9 mouse cellular contexts compared by ENCODE assay signal in the genomic region with DNA sequence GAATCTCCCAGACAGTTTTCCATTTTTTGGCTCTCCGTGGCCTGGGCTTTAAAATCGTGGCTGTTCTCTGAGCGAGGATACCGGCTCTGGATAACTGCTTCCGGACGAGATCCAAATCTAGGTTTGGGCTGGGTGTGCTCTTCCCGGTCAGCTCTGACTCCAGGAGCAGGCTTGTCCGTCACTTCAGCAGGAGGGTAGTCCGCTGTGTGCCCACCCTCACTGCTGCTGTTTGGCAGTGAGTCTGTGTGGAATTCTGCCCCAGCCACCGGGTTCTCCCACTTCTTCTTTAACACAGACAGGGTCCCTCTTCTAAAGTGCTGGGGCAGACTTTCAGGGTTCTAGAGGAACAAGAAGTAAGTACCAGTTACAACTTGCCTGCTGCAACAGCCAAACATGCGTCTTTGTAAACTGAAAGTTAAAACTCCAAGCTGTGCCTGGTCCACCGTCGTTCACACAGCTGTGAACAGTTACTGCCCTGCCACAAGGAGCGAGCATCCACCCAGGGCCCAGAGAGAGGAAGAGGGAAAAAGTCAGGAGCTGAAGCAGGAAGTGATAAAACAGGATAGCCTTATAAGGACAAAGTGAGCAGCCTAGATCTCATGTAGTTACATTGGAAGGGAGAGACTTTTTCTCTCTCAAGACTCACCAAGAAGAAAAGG. TPM values are rescaled to one million over a fixed set of nuclear protein-coding genes. Genes with fewer than 3 reads are reported as not detected.
DNase-seq lines count a peak whose midpoint lies in the region; ATAC-seq and TF ChIP-seq lines count a peak whose summit lies in the region.
"Had no signal": no experiment of that assay in that cellular context is flagged by ENCODE, and none has a peak within 500 bp of the region (broad histone marks: within the 10 kb centered on the region; RNA-seq: fewer than 3 reads in every experiment).

No protein-coding gene starts in this region.

- TF ChIP-seq CTCF in layer of hippocampus, adult 2 months (conservative IDR thresholded peaks at IDR 0.05), result no peak
- no peak for TF ChIP-seq CTCF in liver, postnatal 0 days (IDR thresholded peaks at IDR 0.05; ENCODE audit: low read depth)
- no peak for TF ChIP-seq CTCF in olfactory bulb, adult 2 months (IDR thresholded peaks at IDR 0.05; ENCODE audit: insufficient read depth, low read depth, low read length)

- H3K9me3 ChIP-seq in hindbrain, embryonic 15.5 days, result no peaks in the 10 kb centered on the region
- H3K9me3 ChIP-seq in liver, postnatal 0 days (ENCODE audit: low read length), result no peaks in the 10 kb centered on the region
- H3K9me3 ChIP-seq: G1E had no signal

- ATAC-seq in hindbrain, embryonic 15.5 days (ENCODE audit: low FRiP score, low read depth), result no peak
- ATAC-seq in liver, postnatal 0 days, result no peak
- ATAC-seq in activated CD4-positive, CD25-positive, alpha-beta regulatory T cell, adult 4 months, result no peak

- TF ChIP-seq EP300 in liver, postnatal 0 days (IDR thresholded peaks at IDR 0.05; ENCODE audit: low read depth), result no peak

- no peaks in the 10 kb centered on the region for H3K27me3 ChIP-seq in hindbrain, embryonic 15.5 days
- H3K27me3 ChIP-seq in liver, postnatal 0 days (ENCODE audit: insufficient read depth, low read length), result no peaks in the 10 kb centered on the region

- H3K27ac ChIP-seq in layer of hippocampus, adult 2 months, result peak overlapping the region; percentile 81
- peak overlapping the region; percentile 76 for H3K27ac ChIP-seq in hindbrain, embryonic 15.5 days (replicated peaks)
- H3K27ac ChIP-seq in liver, postnatal 0 days (ENCODE audit: low read depth), result peak overlapping the region; percentile 61
- peak overlapping the region; percentile 64; the same call in 1 of the 2 replicates for H3K27ac ChIP-seq in olfactory bulb, adult 2 months (ENCODE audit: insufficient read depth, low read depth, low read length)

- WGBS in hindbrain, embryonic 15.5 days, result 69% methylated on average over 14 of the region's 14 CpGs
- 40% methylated on average over 14 of the region's 14 CpGs for WGBS in liver, postnatal 0 days (ENCODE audit: insufficient replicate concordance)
- 42% methylated on average over 14 of the region's 14 CpGs for WGBS in olfactory bulb, adult 2 months

- 0 out of 2 replicates have a peak overlapping the region, but pooled peaks have one; percentile 0 for H3K9ac ChIP-seq in hindbrain, embryonic 15.5 days
- peak overlapping the region; percentile 5 for H3K9ac ChIP-seq in liver, postnatal 0 days (replicated peaks)

- peak overlapping the region; percentile 31 for H3K4me2 ChIP-seq in hindbrain, embryonic 15.5 days
- H3K4me2 ChIP-seq in liver, postnatal 0 days (ENCODE audit: low read depth, low read length), result peak overlapping the region; percentile 65

- no peak for TF ChIP-seq POLR2A in olfactory bulb, adult 2 months (IDR thresholded peaks at IDR 0.05; ENCODE audit: insufficient read depth, low read depth, low read length)

- DNase-seq in layer of hippocampus, adult 2 months (ENCODE audit: low spot score in 2 of 2), result no peak
- no peak for DNase-seq in layer of hippocampus, postnatal 14 days (ENCODE audit: low spot score in 2 of 2)
- peak; percentile 57 for DNase-seq in gastrocnemius, adult 18-20 months (ENCODE audit: low spot score)
- DNase-seq in liver, postnatal 0 days, result no peak
- DNase-seq in frontal cortex, postnatal 10 days (ENCODE audit: low spot score in 2 of 2), result no peak

- H3K4me1 ChIP-seq in hindbrain, embryonic 15.5 days (replicated peaks), result peaks cover 27% of the 10 kb centered on the region
- H3K4me1 ChIP-seq in liver, postnatal 0 days (ENCODE audit: insufficient read depth), result no peaks in the 10 kb centered on the region
- peaks cover 10% of the 10 kb centered on the region for H3K4me1 ChIP-seq in olfactory bulb, adult 2 months (ENCODE audit: control insufficient read depth, insufficient read depth, low read length)

- peak overlapping the region; percentile 46 for H3K4me3 ChIP-seq in layer of hippocampus, adult 2 months
- peak overlapping the region; percentile 27 for H3K4me3 ChIP-seq in hindbrain, embryonic 15.5 days
- H3K4me3 ChIP-seq in liver, postnatal 0 days (ENCODE audit: low read depth, low read length), result peak overlapping the region; percentile 39
- peak overlapping the region; percentile 38 for H3K4me3 ChIP-seq in olfactory bulb, adult 2 months (ENCODE audit: insufficient read depth, low read depth, low read length)

- H3K36me3 ChIP-seq in hindbrain, embryonic 15.5 days, result no peaks in the 10 kb centered on the region
- H3K36me3 ChIP-seq in liver, postnatal 0 days (replicated peaks; ENCODE audit: insufficient read depth, low read length), result peaks cover 7% of the 10 kb centered on the region; the same call in 1 of the 2 replicates
- H3K36me3 ChIP-seq: G1E had no signal

RNA-seq across cellular contexts. Expression of a gene that starts 47.1 kb away (rescaled TPM):
- 10 to 100 TPM; 28.4 to 29.9 TPM for total RNA-seq in layer of hippocampus, adult 2 months (2021)
- 10 to 100 TPM; 32.6 to 39.3 TPM for total RNA-seq in layer of hippocampus, postnatal 14 days (2021)
- total RNA-seq in gastrocnemius, adult 18-20 months (2021), result 1 to 10 TPM; 2.9 to 6.2 TPM
- polyA plus RNA-seq in hindbrain, embryonic 15.5 days (2015; fragmentation: Nextera tagmentation; extraction: Ambion mirVana), result 85.8 and 89.9 TPM in 2 replicates
- polyA plus RNA-seq in liver, postnatal 0 days (2015; fragmentation: Nextera tagmentation; extraction: Ambion mirVana), result 6.7 and 7.0 TPM in 2 replicates
- polyA plus RNA-seq in olfactory bulb, adult 2 months (2012; ENCODE audit: insufficient read depth, insufficient read length, low replicate concordance, missing spikeins), result not detected in 2 replicates
- 10 to 100 TPM; 63.5 to 71.6 TPM for polyA plus RNA-seq in activated CD4-positive, CD25-positive, alpha-beta regulatory T cell, adult 4 months (2017; shearing (Covaris generic))

RNA-seq across cellular contexts. Expression of a gene that starts 55.5 kb away (rescaled TPM):
- 10 to 100 TPM; 11.0 to 12.1 TPM for total RNA-seq in layer of hippocampus, adult 2 months (2021)
- total RNA-seq in layer of hippocampus, postnatal 14 days (2021), result 10 to 100 TPM; 18.6 to 18.7 TPM
- 10 to 100 TPM in 1 of 2 experiments, 1 to 10 TPM in 1; 5.6 to 11.2 TPM for total RNA-seq in gastrocnemius, adult 18-20 months (2021)
- 13.3 and 13.5 TPM in 2 replicates for polyA plus RNA-seq in hindbrain, embryonic 15.5 days (2015; fragmentation: Nextera tagmentation; extraction: Ambion mirVana)
- polyA plus RNA-seq in liver, postnatal 0 days (2015; fragmentation: Nextera tagmentation; extraction: Ambion mirVana), result 14.8 and 15.0 TPM in 2 replicates
- polyA plus RNA-seq in olfactory bulb, adult 2 months (2012; ENCODE audit: insufficient read depth, insufficient read length, low replicate concordance, missing spikeins), result 73.2 TPM in 1 of 2 replicates, not detected in the other
- under 1 TPM; 0.89 to 0.93 TPM for polyA plus RNA-seq in activated CD4-positive, CD25-positive, alpha-beta regulatory T cell, adult 4 months (2017; shearing (Covaris generic))
